Mouse (Mus musculus) gastrocnemius, adult 8-10 months (tissue): ENCODE data around the gene Dvl1. TPM values are rescaled to one million over a fixed set of nuclear protein-coding genes. Genes with fewer than 3 reads are reported as not detected.

Experiments used
- DNase-seq, 2 experiments: peaks; one replicate each; pipeline ENCODE4 v3.0.0; 2022; ENCODE audit warnings: low spot score in 2 of 2
- total RNA-seq, 4 experiments: library from RNA; stranded (reverse); gene quantifications; 2 replicates each; pipeline ENCODE4 v1.2.4; 2022

Dvl1 gene
- total RNA-seq, 4 experiments from 2014 or later: 117 to 124 (median 120) TPM

DNA sequence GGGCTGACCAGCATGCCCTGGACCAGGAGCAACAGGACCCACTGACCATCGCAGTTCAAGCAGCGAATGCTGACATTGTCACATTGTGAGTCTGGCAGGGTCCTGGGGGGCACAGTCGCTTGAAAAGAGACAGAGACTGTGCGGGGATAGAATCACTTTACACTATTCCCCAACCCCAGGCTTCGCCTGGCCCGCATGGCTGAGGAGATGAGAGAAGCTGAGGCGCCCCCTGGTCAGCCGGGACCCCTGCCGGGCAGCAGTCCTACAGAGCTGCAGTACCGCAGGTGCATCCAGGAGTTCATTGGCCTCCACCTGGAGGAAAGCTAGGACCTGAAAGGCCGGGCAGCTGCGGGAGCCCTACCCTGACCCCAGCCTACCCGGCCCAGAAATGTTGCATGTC, 58.4 kb downstream of the Dvl1 start:
- peak in 1 of 2 experiments; percentile 2 for DNase-seq

- DNase-seq: peak in 1 of 2 experiments; percentile 2
These were observed 58.9 kb downstream of the Dvl1 start for GRCm38 (mm10) chr4:155906125-155906524.

GRCm38 (mm10) chr4:155907003-155907402, 59.8 kb downstream of the Dvl1 start:
- DNase-seq: peak in 1 of 2 experiments; percentile 2

GRCm38 (mm10) chr4:155908281-155908680, 61.1 kb downstream of the Dvl1 start:
- no peak for DNase-seq

- DNase-seq: no peak
These were observed 61.5 kb downstream of the Dvl1 start for GRCm38 (mm10) chr4:155908751-155909150.

Other genes starting within 250 kb of the Dvl1 start
- 1 to 10 TPM; 2.8 to 3.8 (median 3.4) TPM for gene Slc35e2, start 246.0 kb upstream of the Dvl1 start, total RNA-seq
- gene Cdk11b, start 222.5 kb upstream of the Dvl1 start, total RNA-seq: 10 to 100 TPM; 22.7 to 30.1 (median 27.5) TPM
- gene Gm10563, start 202.0 kb upstream of the Dvl1 start, total RNA-seq: not detected
- gene Mmp23, start 194.0 kb upstream of the Dvl1 start, total RNA-seq: 1 to 10 TPM in 2 of 4 experiments, under 1 TPM in 2; 0.70 to 1.6 (median 1.1) TPM
- 10 to 100 TPM; 17.8 to 22.6 (median 18.8) TPM for gene Mib2, start 178.2 kb upstream of the Dvl1 start, total RNA-seq
- 1 to 10 TPM in 3 of 4 experiments, under 1 TPM in 1; 0.70 to 1.5 (median 1.1) TPM for gene Fndc10, start 153.1 kb upstream of the Dvl1 start, total RNA-seq
- gene Ssu72, start 142.6 kb upstream of the Dvl1 start, total RNA-seq: 10 to 100 TPM; 37.8 to 42.0 (median 38.2) TPM
- gene Tmem240, start 112.6 kb upstream of the Dvl1 start, total RNA-seq: under 1 TPM; 0.19 to 0.62 (median 0.37) TPM
- gene Atad3a, start 86.3 kb upstream of the Dvl1 start, total RNA-seq: 10 to 100 TPM; 23.8 to 25.1 (median 23.9) TPM
- gene Vwa1, start 72.7 kb upstream of the Dvl1 start, total RNA-seq: 1 to 10 TPM; 4.0 to 8.9 (median 6.2) TPM
- under 1 TPM; 0.21 to 0.72 (median 0.31) TPM for gene Tmem88b, start 61.5 kb upstream of the Dvl1 start, total RNA-seq
- not detected for gene Ankrd65, start 57.0 kb upstream of the Dvl1 start, total RNA-seq
- 10 to 100 TPM; 46.2 to 50.5 (median 47.7) TPM for gene Mrpl20, start 44.5 kb upstream of the Dvl1 start, total RNA-seq
- gene Ccnl2, start 34.9 kb upstream of the Dvl1 start, total RNA-seq: 10 to 100 TPM; 11.6 to 19.5 (median 15.0) TPM
- gene Aurkaip1, start 16.1 kb upstream of the Dvl1 start, total RNA-seq: 10 to 100 TPM; 73.1 to 83.9 (median 79.0) TPM
- gene Mxra8, start 7.7 kb upstream of the Dvl1 start, total RNA-seq: 10 to 100 TPM; 16.5 to 34.5 (median 24.9) TPM
- gene Tas1r3, start 16.0 kb downstream of the Dvl1 start, total RNA-seq: under 1 TPM in 2 of 4 experiments, not detected in 2; 0.11 to 0.12 TPM
- 10 to 100 TPM; 11.0 to 18.7 (median 16.1) TPM for gene Cptp, start 22.0 kb downstream of the Dvl1 start, total RNA-seq
- gene Ints11, start 22.1 kb downstream of the Dvl1 start, total RNA-seq: 10 to 100 TPM; 13.0 to 16.8 (median 14.1) TPM
- 10 to 100 TPM; 14.2 to 17.0 (median 14.9) TPM for gene Pusl1, start 44.4 kb downstream of the Dvl1 start, total RNA-seq
- 1 to 10 TPM; 5.6 to 8.3 (median 7.2) TPM for gene Acap3, start 44.4 kb downstream of the Dvl1 start, total RNA-seq
- 10 to 100 TPM; 53.4 to 69.1 (median 58.7) TPM for gene Ube2j2, start 96.4 kb downstream of the Dvl1 start, total RNA-seq
- 10 to 100 TPM; 14.6 to 22.4 (median 20.8) TPM for gene C1qtnf12, start 114.9 kb downstream of the Dvl1 start, total RNA-seq
- 1 to 10 TPM in 3 of 4 experiments, under 1 TPM in 1; 0.94 to 1.8 (median 1.6) TPM for gene B3galt6, start 145.2 kb downstream of the Dvl1 start, total RNA-seq
- gene Sdf4, start 145.5 kb downstream of the Dvl1 start, total RNA-seq: 10 to 100 TPM; 68.8 to 85.8 (median 77.5) TPM
- gene Tnfrsf4, start 166.4 kb downstream of the Dvl1 start, total RNA-seq: 1 to 10 TPM in 3 of 4 experiments, under 1 TPM in 1; 0.65 to 1.9 (median 1.4) TPM
- gene Tnfrsf18, start 178.8 kb downstream of the Dvl1 start, total RNA-seq: not detected
- gene Ttll10, start 212.0 kb downstream of the Dvl1 start, total RNA-seq: not detected